ENCODE assay signal across 31 mouse cellular contexts in the genomic region with DNA sequence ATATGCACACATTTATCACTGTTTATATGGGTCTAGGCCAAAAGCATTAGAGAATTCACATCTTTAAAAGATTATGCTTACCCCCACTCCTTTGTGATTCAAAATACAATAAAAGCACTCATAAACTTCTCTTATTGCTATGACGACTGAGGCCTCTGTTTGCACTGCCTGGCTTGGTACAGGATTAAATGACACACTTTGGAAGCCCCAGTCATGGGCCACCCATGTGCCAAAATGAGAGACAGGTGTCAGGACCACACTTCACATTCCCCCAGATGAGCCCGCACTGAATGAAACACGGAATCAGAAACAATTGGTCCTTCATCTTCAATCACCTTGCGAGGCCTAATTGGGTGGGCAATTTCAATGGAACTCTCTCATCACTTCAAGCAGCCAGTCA.
DNase-seq lines count a peak whose midpoint lies in the region; ATAC-seq lines count a peak whose summit lies in the region.
"Had no signal": no experiment of that assay in that cellular context is flagged by ENCODE, and none has a peak within 500 bp of the region (broad histone marks: within the 10 kb centered on the region; RNA-seq: fewer than 3 reads in every experiment).

No protein-coding gene starts in this region.

- 0 out of 2 replicates have a peak, but pooled peaks have one; percentile 48 for ATAC-seq in embryonic facial prominence, embryonic 11.5 days (replicated peaks; ENCODE audit: insufficient number of reproducible peaks, low FRiP score, low TSS enrichment, low read depth)
- no peak for ATAC-seq in limb, embryonic 11.5 days (ENCODE audit: insufficient number of reproducible peaks, low FRiP score, low TSS enrichment, low read depth)
- ATAC-seq in limb, embryonic 13.5 days (ENCODE audit: low FRiP score, low read depth) = peak; percentile 81
- peak; percentile 14; the same call in 1 of the 2 replicates for ATAC-seq in limb, embryonic 15.5 days (ENCODE audit: insufficient number of reproducible peaks, low FRiP score, low TSS enrichment, low read depth)
- ATAC-seq: activated CD4-positive, CD25-positive, alpha-beta regulatory T cell, adult 4 months; CD4-positive, CD25-positive, alpha-beta regulatory T cell, adult 4 months; forebrain, embryonic 14.5 days; forebrain, embryonic 16.5 days; Patski had no signal

- no peaks in the 10 kb centered on the region for H3K27me3 ChIP-seq in embryonic facial prominence, embryonic 11.5 days (ENCODE audit: control insufficient read depth, insufficient read depth, low read length)
- peaks cover 8% of the 10 kb centered on the region; the same call in 1 of the 2 replicates for H3K27me3 ChIP-seq in embryonic facial prominence, embryonic 10.5 days (replicated peaks; ENCODE audit: low read depth, poor library complexity, severe bottlenecking)
- no peaks in the 10 kb centered on the region for H3K27me3 ChIP-seq in limb, embryonic 11.5 days (ENCODE audit: control insufficient read depth, insufficient read depth, low read length)
- H3K27me3 ChIP-seq in limb, embryonic 10.5 days (ENCODE audit: low read depth, poor library complexity, severe bottlenecking) = no peaks in the 10 kb centered on the region
- peaks cover 7% of the 10 kb centered on the region; the same call in 1 of the 2 replicates for H3K27me3 ChIP-seq in limb, embryonic 13.5 days
- 0 out of 2 replicates have a peak, but pooled peaks cover 6% of the 10 kb centered on the region for H3K27me3 ChIP-seq in limb, embryonic 15.5 days
- H3K27me3 ChIP-seq in midbrain, embryonic 10.5 days (ENCODE audit: low read depth, poor library complexity, severe bottlenecking) = no peaks in the 10 kb centered on the region
- H3K27me3 ChIP-seq: CH12.LX; forebrain, embryonic 12.5 days had no signal

- no peak overlapping the region for H3K9ac ChIP-seq in embryonic facial prominence, embryonic 11.5 days (replicated peaks; ENCODE audit: low read length)
- H3K9ac ChIP-seq in limb, embryonic 11.5 days (ENCODE audit: low read length) = no peak overlapping the region
- no peak overlapping the region for H3K9ac ChIP-seq in limb, embryonic 13.5 days
- no peak overlapping the region for H3K9ac ChIP-seq in limb, embryonic 15.5 days
- H3K9ac ChIP-seq: embryonic facial prominence, embryonic 13.5 days; embryonic facial prominence, embryonic 15.5 days; forebrain, embryonic 12.5 days had no signal

- no peak overlapping the region for H3K27ac ChIP-seq in embryonic facial prominence, embryonic 11.5 days (replicated peaks; ENCODE audit: low read depth, low read length)
- no peak overlapping the region for H3K27ac ChIP-seq in embryonic facial prominence, embryonic 10.5 days (replicated peaks)
- H3K27ac ChIP-seq in limb, embryonic 11.5 days (replicated peaks; ENCODE audit: low read depth, low read length) = no peak overlapping the region
- no peak overlapping the region for H3K27ac ChIP-seq in limb, embryonic 10.5 days
- no peak overlapping the region for H3K27ac ChIP-seq in limb, embryonic 13.5 days
- no peak overlapping the region for H3K27ac ChIP-seq in limb, embryonic 15.5 days
- H3K27ac ChIP-seq in midbrain, embryonic 10.5 days (replicated peaks) = no peak overlapping the region
- H3K27ac ChIP-seq: embryonic facial prominence, embryonic 13.5 days; embryonic facial prominence, embryonic 15.5 days; forebrain, embryonic 10.5 days; forebrain, embryonic 12.5 days had no signal

- H3K36me3 ChIP-seq in embryonic facial prominence, embryonic 11.5 days (replicated peaks; ENCODE audit: control insufficient read depth, insufficient read depth, low read depth, low read length) = no peaks in the 10 kb centered on the region
- no peaks in the 10 kb centered on the region for H3K36me3 ChIP-seq in embryonic facial prominence, embryonic 10.5 days (replicated peaks)
- no peaks in the 10 kb centered on the region for H3K36me3 ChIP-seq in limb, embryonic 11.5 days (ENCODE audit: control insufficient read depth, insufficient read depth, low read length)
- H3K36me3 ChIP-seq in limb, embryonic 10.5 days = no peaks in the 10 kb centered on the region
- no peaks in the 10 kb centered on the region for H3K36me3 ChIP-seq in limb, embryonic 13.5 days
- no peaks in the 10 kb centered on the region for H3K36me3 ChIP-seq in limb, embryonic 15.5 days
- no peaks in the 10 kb centered on the region for H3K36me3 ChIP-seq in midbrain, embryonic 10.5 days
- H3K36me3 ChIP-seq: embryonic facial prominence, embryonic 13.5 days; embryonic facial prominence, embryonic 15.5 days; forebrain, embryonic 10.5 days; forebrain, embryonic 12.5 days; G1E had no signal

- no peak overlapping the region for H3K4me2 ChIP-seq in embryonic facial prominence, embryonic 11.5 days (ENCODE audit: low read depth, low read length)
- no peak overlapping the region for H3K4me2 ChIP-seq in limb, embryonic 11.5 days (ENCODE audit: low read depth, severe bottlenecking)
- H3K4me2 ChIP-seq in limb, embryonic 13.5 days (replicated peaks) = no peak overlapping the region
- H3K4me2 ChIP-seq in limb, embryonic 15.5 days = no peak overlapping the region
- H3K4me2 ChIP-seq: embryonic facial prominence, embryonic 13.5 days; embryonic facial prominence, embryonic 15.5 days; forebrain, embryonic 12.5 days had no signal

- no peaks in the 10 kb centered on the region for H3K9me3 ChIP-seq in embryonic facial prominence, embryonic 11.5 days (replicated peaks; ENCODE audit: control insufficient read depth, low read length)
- no peaks in the 10 kb centered on the region for H3K9me3 ChIP-seq in embryonic facial prominence, embryonic 10.5 days
- H3K9me3 ChIP-seq in limb, embryonic 11.5 days (ENCODE audit: control insufficient read depth, low read length) = no peaks in the 10 kb centered on the region
- H3K9me3 ChIP-seq in limb, embryonic 10.5 days (replicated peaks) = no peaks in the 10 kb centered on the region
- H3K9me3 ChIP-seq in limb, embryonic 13.5 days = no peaks in the 10 kb centered on the region
- no peaks in the 10 kb centered on the region for H3K9me3 ChIP-seq in limb, embryonic 15.5 days
- H3K9me3 ChIP-seq in midbrain, embryonic 10.5 days (replicated peaks) = no peaks in the 10 kb centered on the region
- H3K9me3 ChIP-seq: embryonic facial prominence, embryonic 13.5 days; embryonic facial prominence, embryonic 15.5 days; forebrain, embryonic 10.5 days; forebrain, embryonic 12.5 days; G1E had no signal

- H3K4me3 ChIP-seq in embryonic facial prominence, embryonic 11.5 days (ENCODE audit: low read depth, low read length) = no peak overlapping the region
- no peak overlapping the region for H3K4me3 ChIP-seq in embryonic facial prominence, embryonic 10.5 days
- no peak overlapping the region for H3K4me3 ChIP-seq in limb, embryonic 11.5 days (ENCODE audit: low read depth, low read length)
- H3K4me3 ChIP-seq in limb, embryonic 10.5 days = no peak overlapping the region
- no peak overlapping the region for H3K4me3 ChIP-seq in limb, embryonic 13.5 days
- no peak overlapping the region for H3K4me3 ChIP-seq in limb, embryonic 15.5 days
- no peak overlapping the region for H3K4me3 ChIP-seq in midbrain, embryonic 10.5 days
- H3K4me3 ChIP-seq: embryonic facial prominence, embryonic 13.5 days; embryonic facial prominence, embryonic 15.5 days; erythroblast, embryonic 14.5 days; forebrain, embryonic 10.5 days; forebrain, embryonic 12.5 days had no signal

- intact Hi-C loops in heart, postnatal 10 days (cut with DNase I) = no loop called here

- no peaks in the 10 kb centered on the region for H3K4me1 ChIP-seq in embryonic facial prominence, embryonic 11.5 days (ENCODE audit: control insufficient read depth, insufficient read depth, low read length)
- peaks cover 15% of the 10 kb centered on the region for H3K4me1 ChIP-seq in embryonic facial prominence, embryonic 10.5 days
- peaks cover 7% of the 10 kb centered on the region; the same call in 1 of the 2 replicates for H3K4me1 ChIP-seq in limb, embryonic 11.5 days (ENCODE audit: control insufficient read depth, insufficient read depth, low read length)
- H3K4me1 ChIP-seq in limb, embryonic 10.5 days = peaks cover 14% of the 10 kb centered on the region; the same call in 1 of the 2 replicates
- H3K4me1 ChIP-seq in limb, embryonic 13.5 days = peaks cover 12% of the 10 kb centered on the region
- peaks cover 8% of the 10 kb centered on the region for H3K4me1 ChIP-seq in limb, embryonic 15.5 days
- no peaks in the 10 kb centered on the region; the same call in 1 of the 2 replicates for H3K4me1 ChIP-seq in midbrain, embryonic 10.5 days
- H3K4me1 ChIP-seq: forebrain, embryonic 12.5 days had no signal

- DNase-seq in embryonic facial prominence, embryonic 11.5 days (ENCODE audit: low spot score) = peak; percentile 37
- no peak for DNase-seq in embryonic facial prominence, embryonic 10.5 days (ENCODE audit: low spot score)
- peak; percentile 37 for DNase-seq in limb, embryonic 11.5 days (ENCODE audit: low spot score)
- no peak for DNase-seq in limb, embryonic 10.5 days (ENCODE audit: low spot score)
- no peak for DNase-seq in midbrain, embryonic 10.5 days (ENCODE audit: low spot score)
- no peak for DNase-seq in heart, postnatal 10 days
- DNase-seq: adrenal gland, adult 2 months; adrenal gland, postnatal 10 days; adrenal gland, postnatal 25 days; B cell, adult 2 months; cerebellum, adult 11 months; cerebellum, adult 18-20 months; cerebellum, adult 8-10 months; cerebellum, adult 9-11 months; cerebellum, postnatal 14 days; cerebellum, postnatal 36 days; embryo, embryonic 11 days had no signal

- 50% methylated on average over 4 of the region's 4 CpGs for WGBS in embryonic facial prominence, embryonic 11.5 days
- 69% methylated on average over 4 of the region's 4 CpGs for WGBS in embryonic facial prominence, embryonic 10.5 days
- WGBS in limb, embryonic 11.5 days = 49% methylated on average over 4 of the region's 4 CpGs
- 78% methylated on average over 4 of the region's 4 CpGs for WGBS in limb, embryonic 10.5 days
- WGBS in limb, embryonic 13.5 days = 30% methylated on average over 4 of the region's 4 CpGs
- 36% methylated on average over 4 of the region's 4 CpGs for WGBS in limb, embryonic 15.5 days
- 85% methylated on average over 4 of the region's 4 CpGs for WGBS in midbrain, embryonic 10.5 days

Comparison
In these comparisons a context has a peak if more than half of its experiments do, and no peak if none do; other contexts are left out.
1. DNase-seq: peak in embryonic facial prominence, embryonic 11.5 days (single experiment) and limb, embryonic 11.5 days (single experiment); none in embryonic facial prominence, embryonic 10.5 days (single experiment), limb, embryonic 10.5 days (single experiment), midbrain, embryonic 10.5 days (single experiment) and heart, postnatal 10 days (0 of 2).